Mouse (Mus musculus): ENCODE data around the gene Vwf.

Vwf gene

GRCm38 (mm10) chr6:125711261-125711660 lies 164.7 kb downstream of the Vwf start:
- no peak for ATAC-seq (ENCODE audit: insufficient number of reproducible peaks, low FRiP score, low TSS enrichment)

GRCm38 (mm10) chr6:125726408-125726807 lies 179.8 kb downstream of the Vwf start:
- no peak for ATAC-seq (ENCODE audit: insufficient number of reproducible peaks, low FRiP score, low TSS enrichment)

- peak; percentile 40; the same call in 1 of the 2 replicates for ATAC-seq (ENCODE audit: insufficient number of reproducible peaks, low FRiP score, low TSS enrichment)
Measured at GRCm38 (mm10) chr6:125727484-125727911, 180.9 kb downstream of the Vwf start.

GRCm38 (mm10) chr6:125729471-125729870 lies 182.9 kb downstream of the Vwf start:
- no peak for ATAC-seq (ENCODE audit: insufficient number of reproducible peaks, low FRiP score, low TSS enrichment)

GRCm38 (mm10) chr6:125729986-125730535 lies 183.5 kb downstream of the Vwf start:
- ATAC-seq (ENCODE audit: insufficient number of reproducible peaks, low FRiP score, low TSS enrichment): no peak

Measured in cerebellum, adult (tissue).